ENCODE assay signal across 30 mouse cellular contexts in the genomic region with DNA sequence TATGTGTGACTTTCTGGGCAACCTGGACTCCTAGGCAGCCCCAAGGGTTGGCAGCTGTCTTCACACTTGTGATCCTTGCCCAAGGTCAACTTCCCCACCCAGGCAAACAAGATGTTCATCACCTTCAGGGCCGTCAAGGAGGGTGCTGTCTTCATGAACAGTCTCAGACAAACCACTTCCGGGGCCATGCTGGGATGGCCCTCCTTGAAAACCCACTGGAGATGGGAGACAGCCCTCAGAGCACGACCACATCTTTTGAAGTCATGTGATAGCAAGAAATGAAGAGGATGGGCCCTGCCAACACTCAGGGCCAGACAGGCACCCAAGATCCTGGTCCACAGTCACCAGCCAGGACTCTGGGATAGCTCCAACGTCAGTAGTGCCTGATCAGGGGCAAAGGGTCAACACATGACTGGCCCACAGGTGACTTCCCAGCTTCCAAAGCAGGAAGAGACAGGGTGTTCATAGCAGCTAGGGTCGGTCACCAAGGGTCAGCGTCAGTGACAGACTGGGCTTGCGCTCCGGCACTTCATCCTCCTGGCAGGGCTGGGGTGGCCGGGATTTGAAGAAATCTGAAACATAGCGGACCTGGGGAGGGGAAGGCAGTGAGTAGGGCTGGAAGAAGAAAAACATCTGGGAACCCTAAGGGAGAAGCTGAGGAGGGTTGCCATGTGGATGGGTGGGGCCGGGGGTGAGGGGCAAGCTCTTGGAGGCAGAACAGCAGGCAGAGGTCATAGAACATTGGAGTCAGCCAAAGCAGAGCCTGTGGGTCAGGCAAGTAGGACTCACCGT. TPM values are rescaled to one million over a fixed set of nuclear protein-coding genes. Genes with fewer than 3 reads are reported as not detected.
DNase-seq lines count a peak whose midpoint lies in the region; ATAC-seq lines count a peak whose summit lies in the region.
"Had no signal": no experiment of that assay in that cellular context is flagged by ENCODE, and none has a peak within 500 bp of the region (broad histone marks: within the 10 kb centered on the region; RNA-seq: fewer than 3 reads in every experiment).

No protein-coding gene starts in this region.

- 84% methylated on average over 12 of the region's 12 CpGs for WGBS in liver, embryonic 11.5 days
- WGBS in liver, embryonic 12.5 days (ENCODE audit: insufficient replicate concordance) = 79% methylated on average over 12 of the region's 12 CpGs
- WGBS in midbrain, embryonic 13.5 days = 92% methylated on average over 12 of the region's 12 CpGs

- ATAC-seq in liver, embryonic 11.5 days (replicated peaks; ENCODE audit: low FRiP score) = no peak
- no peak for ATAC-seq in liver, embryonic 12.5 days
- no peak for ATAC-seq in midbrain, embryonic 13.5 days
- ATAC-seq: CD4-positive, CD25-positive, alpha-beta regulatory T cell, adult 4 months had no signal

- peak; percentile 80 for DNase-seq in heart, adult 11 months
- DNase-seq in heart, postnatal 25 days (ENCODE audit: low spot score) = no peak
- DNase-seq in liver, embryonic 11.5 days (ENCODE audit: low spot score) = peak; percentile 25
- peak; percentile 39 for DNase-seq in testis, postnatal 10 days (ENCODE audit: low spot score)
- DNase-seq in testis, postnatal 14 days (ENCODE audit: low spot score) = no peak
- DNase-seq: adrenal gland, postnatal 14 days; cerebellum, adult 8-10 months; cerebellum, postnatal 36 days; gastrocnemius, postnatal 36 days; kidney, postnatal 10 days; left cerebral cortex, postnatal 4 days; liver, embryonic 13.5 days; right cerebral cortex, adult 18-20 months; thymus, adult 18-20 months; thymus, postnatal 36 days had no signal

- H3K27ac ChIP-seq in liver, embryonic 11.5 days (ENCODE audit: low read depth, low read length) = no peak overlapping the region
- H3K27ac ChIP-seq in liver, embryonic 12.5 days = no peak overlapping the region
- H3K27ac ChIP-seq in midbrain, embryonic 13.5 days = no peak overlapping the region
- H3K27ac ChIP-seq: hindbrain, embryonic 14.5 days; liver, embryonic 13.5 days; midbrain, embryonic 10.5 days; neural tube, embryonic 15.5 days had no signal

- no peaks in the 10 kb centered on the region for H3K27me3 ChIP-seq in liver, embryonic 11.5 days (replicated peaks; ENCODE audit: control insufficient read depth, insufficient read depth, low read length)
- no peaks in the 10 kb centered on the region for H3K27me3 ChIP-seq in liver, embryonic 12.5 days (replicated peaks)
- no peaks in the 10 kb centered on the region for H3K27me3 ChIP-seq in midbrain, embryonic 13.5 days
- H3K27me3 ChIP-seq: liver, embryonic 13.5 days; neural tube, embryonic 15.5 days had no signal

- 0 out of 2 replicates have a peak, but pooled peaks cover 4% of the 10 kb centered on the region for H3K4me1 ChIP-seq in liver, embryonic 11.5 days (replicated peaks; ENCODE audit: control insufficient read depth, insufficient read depth, low read length)
- 0 out of 2 replicates have a peak, but pooled peaks cover 4% of the 10 kb centered on the region for H3K4me1 ChIP-seq in liver, embryonic 12.5 days
- H3K4me1 ChIP-seq in midbrain, embryonic 13.5 days (replicated peaks) = no peaks in the 10 kb centered on the region
- H3K4me1 ChIP-seq: midbrain, embryonic 10.5 days; neural tube, embryonic 15.5 days had no signal

- H3K4me3 ChIP-seq in liver, embryonic 11.5 days (ENCODE audit: low read depth, low read length) = no peak overlapping the region
- H3K4me3 ChIP-seq in liver, embryonic 12.5 days = no peak overlapping the region
- no peak overlapping the region for H3K4me3 ChIP-seq in midbrain, embryonic 13.5 days (replicated peaks)
- H3K4me3 ChIP-seq: liver, embryonic 13.5 days; midbrain, embryonic 10.5 days; neural tube, embryonic 15.5 days had no signal

- H3K9me3 ChIP-seq in liver, embryonic 11.5 days (ENCODE audit: control insufficient read depth, low read length) = no peaks in the 10 kb centered on the region
- no peaks in the 10 kb centered on the region for H3K9me3 ChIP-seq in liver, embryonic 12.5 days (replicated peaks)
- H3K9me3 ChIP-seq in midbrain, embryonic 13.5 days = no peaks in the 10 kb centered on the region
- H3K9me3 ChIP-seq: liver, embryonic 13.5 days; midbrain, embryonic 10.5 days; neural tube, embryonic 15.5 days had no signal

- no peak overlapping the region for H3K9ac ChIP-seq in liver, embryonic 11.5 days (ENCODE audit: low read depth, low read length)
- no peak overlapping the region for H3K9ac ChIP-seq in liver, embryonic 12.5 days
- no peak overlapping the region for H3K9ac ChIP-seq in midbrain, embryonic 13.5 days (replicated peaks)
- H3K9ac ChIP-seq: hindbrain, embryonic 14.5 days; liver, embryonic 13.5 days; neural tube, embryonic 15.5 days had no signal

- peaks cover 4% of the 10 kb centered on the region; the same call in 1 of the 2 replicates for H3K36me3 ChIP-seq in liver, embryonic 11.5 days (ENCODE audit: control insufficient read depth, insufficient read depth, low read length)
- H3K36me3 ChIP-seq in liver, embryonic 12.5 days = peaks cover 49% of the 10 kb centered on the region
- 0 out of 2 replicates have a peak, but pooled peaks cover 5% of the 10 kb centered on the region for H3K36me3 ChIP-seq in midbrain, embryonic 13.5 days

- no peak overlapping the region for H3K4me2 ChIP-seq in liver, embryonic 11.5 days
- H3K4me2 ChIP-seq in liver, embryonic 12.5 days = no peak overlapping the region
- no peak overlapping the region for H3K4me2 ChIP-seq in midbrain, embryonic 13.5 days (replicated peaks)
- H3K4me2 ChIP-seq: hindbrain, embryonic 14.5 days; liver, embryonic 13.5 days; neural tube, embryonic 15.5 days had no signal

- intact Hi-C loops in heart, postnatal 25 days (cut with DNase I) = no loop called here

RNA-seq across cellular contexts. Expression of a gene that starts 6.7 kb away (rescaled TPM):
- 1 to 10 TPM; 2.7 to 2.9 TPM for total RNA-seq in heart, postnatal 25 days (2021)
- 27.1 and 30.1 TPM in 2 replicates for polyA plus RNA-seq in liver, embryonic 11.5 days (2014; fragmentation: Nextera tagmentation; extraction: Ambion mirVana)
- 18.0 and 19.9 TPM in 2 replicates for polyA plus RNA-seq in liver, embryonic 12.5 days (2016; fragmentation: Nextera tagmentation; extraction: Ambion mirVana)
- 9.5 and 10.5 TPM in 2 replicates for polyA plus RNA-seq in midbrain, embryonic 13.5 days (2015; fragmentation: Nextera tagmentation; extraction: Ambion mirVana)

RNA-seq across cellular contexts. Expression of a gene that starts 28.1 kb away (rescaled TPM):
- 10 to 100 TPM; 12.2 to 12.3 TPM for total RNA-seq in heart, postnatal 25 days (2021)
- 33.1 and 36.5 TPM in 2 replicates for polyA plus RNA-seq in liver, embryonic 11.5 days (2014; fragmentation: Nextera tagmentation; extraction: Ambion mirVana)
- polyA plus RNA-seq in liver, embryonic 12.5 days (2016; fragmentation: Nextera tagmentation; extraction: Ambion mirVana) = 20.1 and 20.5 TPM in 2 replicates
- 50.4 and 61.4 TPM in 2 replicates for polyA plus RNA-seq in midbrain, embryonic 13.5 days (2015; fragmentation: Nextera tagmentation; extraction: Ambion mirVana)

RNA-seq across cellular contexts. Expression of a gene that starts 58.3 kb away (rescaled TPM):
- not detected for total RNA-seq in heart, postnatal 25 days (2021)
- polyA plus RNA-seq in liver, embryonic 11.5 days (2014; fragmentation: Nextera tagmentation; extraction: Ambion mirVana) = not detected in 2 replicates
- polyA plus RNA-seq in liver, embryonic 12.5 days (2016; fragmentation: Nextera tagmentation; extraction: Ambion mirVana) = not detected in 2 replicates
- not detected in 2 replicates for polyA plus RNA-seq in midbrain, embryonic 13.5 days (2015; fragmentation: Nextera tagmentation; extraction: Ambion mirVana)
- total RNA-seq: adrenal gland, postnatal 14 days; gastrocnemius, adult 18-20 months; gastrocnemius, postnatal 36 days; heart, adult 8-10 months; heart, postnatal 36 days; layer of hippocampus, adult 18-20 months; layer of hippocampus, postnatal 14 days; left cerebral cortex, adult 8-10 months; left cerebral cortex, postnatal 4 days had no signal
- polyA plus RNA-seq: CD4-positive, CD25-positive, alpha-beta regulatory T cell, adult 4 months; heart, embryonic 14.5 days; hindbrain, embryonic 14.5 days; kidney, adult 2 months; liver, embryonic 13.5 days; lung, embryonic 16.5 days; midbrain, embryonic 10.5 days had no signal

Comparison
In these comparisons a context has a peak if more than half of its experiments do, and no peak if none do; other contexts are left out.
1. DNase-seq: peak in heart, adult 11 months (single experiment), liver, embryonic 11.5 days (single experiment) and testis, postnatal 10 days (single experiment); none in heart, postnatal 25 days (single experiment) and testis, postnatal 14 days (single experiment).